Mouse (Mus musculus) cerebellum, adult 2 months (tissue): ENCODE data around the gene Hmg20a. TPM values are rescaled to one million over a fixed set of nuclear protein-coding genes. Genes with fewer than 3 reads are reported as not detected.

Source experiments
- DNase-seq, 2 experiments: peaks; one replicate each; pipeline ENCODE4 v3.0.0; 2021
- H3K27ac ChIP-seq: fragments of 200-500 bp; 2 replicates; pipeline ENCODE4 v1.5.1; 2012; ENCODE audit warnings: low read length, control low read depth, inconsistent platforms; ENCODE audit not compliant: insufficient read depth
- H3K27me3 ChIP-seq: fragments of 200-500 bp; 2 replicates; pipeline ENCODE4 v1.6.1; 2012; ENCODE audit warnings: inconsistent platforms, mild to moderate bottlenecking, low read length, moderate library complexity; ENCODE audit not compliant: control insufficient read depth, insufficient read depth
- H3K4me1 ChIP-seq: fragments of 200-500 bp; 2 replicates; pipeline ENCODE4 v1.6.1; 2011; ENCODE audit warnings: low read length; ENCODE audit not compliant: control insufficient read depth, insufficient read depth
- H3K4me3 ChIP-seq: fragments of 200-500 bp; replicated peaks from 2 replicates; pipeline ENCODE3; 2011; ENCODE audit warnings: mild to moderate bottlenecking, low read depth, low read length, control low read depth; ENCODE audit not compliant: insufficient read depth
- CTCF ChIP-seq: fragments of 200-500 bp; IDR thresholded peaks from 2 replicates; pipeline ENCODE4 v1.5.1; 2011; ENCODE audit warnings: low read depth, mild to moderate bottlenecking, control low read depth, low read length, moderate library complexity, borderline replicate concordance; ENCODE audit not compliant: insufficient read depth
- POLR2A ChIP-seq: fragments of 200-500 bp; IDR thresholded peaks from 2 replicates; pipeline ENCODE4 v1.6.1; 2011; ENCODE audit warnings: low read length, control low read depth, borderline replicate concordance; ENCODE audit not compliant: insufficient read depth
- WGBS: fragments of 180-500 bp; shearing (Covaris S2); methylation state at CpG from one replicate; pipeline ENCODE4 v1.1.7; 2018; 5-methylcytosine and 5-hydroxymethylcytosine counted together
- polyA plus RNA-seq: library from polyadenylated mRNA; depleted of rRNA; stranded (reverse); fragments of >200 nt; gene quantifications from 2 replicates; pipeline ENCODE4 v1.2.3, GENCODE M21; 2012; rRNA removed

Gene Hmg20a
- 59.7 and 63.4 TPM in 2 replicates for polyA plus RNA-seq

DNA sequence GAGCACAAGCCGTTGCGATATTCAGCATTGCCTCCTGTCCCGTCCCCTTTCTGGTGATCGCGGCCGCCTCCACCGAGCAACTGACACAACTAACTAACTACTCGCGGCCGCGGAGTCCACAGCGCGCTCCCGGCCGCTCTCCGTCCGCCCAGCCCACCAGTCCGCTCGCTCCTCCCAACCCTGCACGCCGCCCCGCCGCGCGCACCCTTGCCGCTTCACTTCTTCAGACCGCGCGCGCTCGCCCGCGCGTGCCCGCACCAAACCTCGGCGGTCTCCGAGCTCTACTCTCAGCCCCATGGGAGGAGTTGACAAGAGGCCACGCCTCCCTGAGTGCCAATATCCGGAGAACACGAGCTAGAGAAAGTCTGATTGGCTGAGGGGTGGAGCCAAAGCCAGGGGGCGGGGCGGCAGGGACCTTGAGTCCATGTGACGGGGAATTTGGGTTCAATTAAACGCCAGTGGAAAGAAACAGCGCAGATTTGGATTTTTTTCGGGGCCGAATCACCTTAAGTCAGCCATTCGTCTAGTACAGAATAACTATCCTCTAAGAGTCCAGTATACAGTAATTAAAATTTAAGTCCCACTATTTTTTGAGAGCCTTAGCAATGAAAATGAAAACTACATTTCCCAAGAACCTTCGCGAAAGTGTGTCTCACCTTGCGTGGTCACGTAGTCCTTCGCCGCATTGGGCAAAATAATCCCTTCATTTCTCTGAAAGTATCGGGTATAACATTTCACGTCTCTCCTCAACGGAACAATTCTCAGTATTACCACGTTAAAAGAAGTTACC, at the start of gene Hmg20a, which contains the start of gene Peak1:
Gene Hmg20a, plus strand, starts transcription at position 662 of the 790 bp plus-strand sequence.
Gene Peak1, minus strand, starts transcription at position 120 of the 790 bp plus-strand sequence.
- Histone ChIP-seq H3K4me3 (peak within 1 kb of the TSS; percentile 98), H3K4me1 (peaks cover 18% of the 10 kb centered on the region; the same call in 1 of the 2 replicates), H3K27me3 (no peaks in the 10 kb centered on the region), H3K27ac (peak within 1 kb of the TSS; percentile 85)
- no peak for TF ChIP-seq CTCF
- TF ChIP-seq POLR2A: peak; percentile 70
- WGBS: under 1% methylated on average over 58 of the region's 59 CpGs
- DNase-seq: peak; percentile 100

DNA sequence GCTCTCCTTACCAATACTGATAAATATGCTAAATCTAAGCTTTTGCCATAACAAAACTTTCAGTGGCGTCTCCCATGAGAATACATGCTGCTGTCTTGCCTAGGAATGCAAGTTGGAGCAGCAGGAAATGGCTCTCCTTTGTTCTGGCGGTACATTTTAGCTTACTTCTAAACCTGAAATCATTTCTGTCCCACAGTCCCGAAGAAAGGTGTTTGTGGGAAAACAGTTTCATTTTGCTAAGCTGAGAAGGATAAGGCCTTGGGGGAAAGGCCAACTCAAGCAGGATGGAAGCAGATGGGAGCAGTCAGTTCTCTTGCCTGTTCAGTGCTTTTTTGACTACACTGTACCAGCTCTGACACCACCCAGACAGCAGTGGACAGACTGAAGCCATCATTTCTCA, 49.6 kb upstream of the Hmg20a start:
- Histone ChIP-seq H3K4me3 (no peak overlapping the region), H3K4me1 (peaks cover 3% of the 10 kb centered on the region; the same call in 1 of the 2 replicates), H3K27ac (no peak overlapping the region), H3K27me3 (no peaks in the 10 kb centered on the region)
- TF ChIP-seq POLR2A: no peak
- TF ChIP-seq CTCF: no peak
- WGBS: 66% methylated on average over 3 of the region's 3 CpGs
- no peak for DNase-seq

DNA sequence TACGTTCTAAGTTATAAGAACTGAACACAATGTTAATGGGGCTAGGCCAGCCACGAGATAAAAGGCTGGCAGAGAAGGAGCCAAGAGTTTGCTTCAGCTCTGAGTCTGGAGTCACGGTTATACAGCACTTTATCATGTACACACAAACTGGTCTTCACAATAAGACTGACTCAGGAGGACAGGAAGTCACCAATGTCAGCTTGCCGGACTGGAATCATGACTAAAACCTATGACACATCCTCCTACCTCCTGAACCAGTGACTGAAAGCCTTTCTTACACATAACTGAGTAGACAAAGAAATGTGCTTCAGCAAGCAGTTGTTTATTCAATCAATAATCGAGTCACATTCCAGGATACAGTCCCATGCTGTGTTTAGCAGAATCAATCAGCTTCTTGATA, 47.7 kb upstream of the Hmg20a start:
- no peak for DNase-seq
- 60% methylated on average over 5 of the region's 5 CpGs for WGBS
- TF ChIP-seq CTCF (no peak), POLR2A (no peak)
- Histone ChIP-seq H3K4me1 (peaks cover 8% of the 10 kb centered on the region), H3K27ac (no peak overlapping the region), H3K4me3 (no peak overlapping the region), H3K27me3 (no peaks in the 10 kb centered on the region)

DNA sequence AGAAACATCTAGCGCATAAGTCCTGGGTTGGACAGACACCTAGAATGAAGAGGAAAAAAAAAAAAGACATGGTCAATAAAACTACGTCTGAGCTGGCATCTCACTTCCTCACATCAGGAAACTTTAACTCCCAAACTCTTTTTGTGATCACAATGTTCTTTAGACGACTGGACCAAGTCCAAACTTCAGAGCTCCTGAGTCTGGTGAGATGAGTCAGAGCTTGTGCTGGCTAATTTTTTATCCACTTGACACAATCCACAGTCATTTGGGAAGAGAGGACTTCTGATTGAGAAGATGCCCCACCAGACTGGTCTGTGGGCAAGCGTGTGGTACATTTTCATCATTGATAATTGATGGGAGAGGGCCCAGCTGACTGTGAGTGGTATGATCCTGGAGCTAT, 44.0 kb upstream of the Hmg20a start:
- TF ChIP-seq POLR2A (no peak), CTCF (no peak)
- no peaks in the 10 kb centered on the region for H3K27me3 ChIP-seq
- H3K4me1 ChIP-seq: peaks cover 9% of the 10 kb centered on the region
- H3K27ac ChIP-seq: no peak overlapping the region
- no peak overlapping the region for H3K4me3 ChIP-seq
- WGBS: 27% methylated on average over 4 of the region's 4 CpGs
- DNase-seq: peak in 1 of 2 experiments; percentile 67

DNA sequence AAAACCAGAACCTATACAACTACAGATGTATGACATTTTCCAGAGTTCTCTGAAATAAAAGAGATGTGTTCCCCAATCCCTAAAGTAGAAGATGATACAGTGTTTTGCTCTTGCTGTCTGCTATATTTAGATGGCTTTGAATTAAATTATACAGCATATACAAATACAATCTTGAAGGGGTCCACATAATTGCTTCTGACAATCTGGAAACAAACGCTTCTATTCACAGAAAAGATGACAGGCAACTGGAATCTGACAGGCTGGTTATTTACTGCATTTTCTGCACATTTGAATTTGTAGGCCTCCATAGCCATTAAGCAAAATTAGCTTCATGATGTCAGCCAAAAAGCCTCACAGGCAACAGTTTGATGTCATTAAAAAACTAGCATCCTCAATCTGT, 35.6 kb upstream of the Hmg20a start:
- TF ChIP-seq CTCF (no peak), POLR2A (no peak)
- WGBS: 52% methylated on average over 1 of the region's 1 CpGs

GRCm38 (mm10) chr9:56392857-56393256, 25.6 kb upstream of the Hmg20a start:
- DNase-seq: no peak
- Histone ChIP-seq H3K27ac (no peak overlapping the region), H3K27me3 (no peaks in the 10 kb centered on the region), H3K4me3 (no peak overlapping the region), H3K4me1 (peaks cover 8% of the 10 kb centered on the region)
- no peak for TF ChIP-seq POLR2A
- no peak for TF ChIP-seq CTCF
- WGBS: 57% methylated on average over 3 of the region's 3 CpGs

More for the DNA sequence above, 35.6 kb upstream of the Hmg20a start:
- no peak for DNase-seq
- Histone ChIP-seq H3K27ac (no peak overlapping the region), H3K4me1 (no peaks in the 10 kb centered on the region), H3K27me3 (no peaks in the 10 kb centered on the region), H3K4me3 (no peak overlapping the region)

DNA sequence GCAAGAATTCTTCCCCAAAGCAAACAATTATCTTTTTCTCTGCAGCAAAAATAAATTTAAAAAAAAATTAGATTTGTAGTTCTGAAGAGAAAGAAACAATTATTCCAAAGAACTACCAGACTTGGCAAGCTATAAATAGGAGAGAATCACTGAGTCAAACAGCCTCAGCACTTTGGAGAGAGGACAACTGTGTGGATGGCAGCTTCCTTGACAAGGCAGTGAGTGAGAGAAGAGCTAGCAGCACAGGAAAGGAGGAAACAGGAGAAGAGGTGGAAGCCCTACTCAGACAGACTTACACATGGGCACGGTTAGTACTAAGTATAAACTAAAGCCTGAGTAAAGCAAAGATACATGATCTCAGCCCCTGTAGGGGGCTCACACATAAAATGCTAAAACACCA, 22.1 kb upstream of the Hmg20a start:
- 52% methylated on average over 1 of the region's 1 CpGs for WGBS
- no peaks in the 10 kb centered on the region for H3K27me3 ChIP-seq
- no peak overlapping the region for H3K27ac ChIP-seq
- no peak overlapping the region for H3K4me3 ChIP-seq
- DNase-seq: no peak
- TF ChIP-seq POLR2A: no peak
- no peak for TF ChIP-seq CTCF
- H3K4me1 ChIP-seq: peaks cover 11% of the 10 kb centered on the region; the same call in 1 of the 2 replicates

- DNase-seq: no peak
- no peaks in the 10 kb centered on the region for H3K27me3 ChIP-seq
- WGBS: 92% methylated on average over 4 of the region's 4 CpGs
- H3K4me1 ChIP-seq: peaks cover 17% of the 10 kb centered on the region
- no peak overlapping the region for H3K4me3 ChIP-seq
- TF ChIP-seq CTCF: no peak
- TF ChIP-seq POLR2A: no peak
- no peak overlapping the region for H3K27ac ChIP-seq
Observed at GRCm38 (mm10) chr9:56404619-56405018, 13.8 kb upstream of the Hmg20a start.
